Mouse (Mus musculus) forebrain, embryonic 12.5 days (tissue): ENCODE results near the gene Il34. TPM values are rescaled to one million over a fixed set of nuclear protein-coding genes. Genes with fewer than 3 reads are reported as not detected.

Source experiments
- ATAC-seq: fragments of 200-750 bp; cut with Nextera tagmentation; 2 replicates; pipeline ENCODE4 v1.8.0; 2017; ENCODE audit warnings: moderate TSS enrichment; ENCODE audit not compliant: low FRiP score
- H3K27ac ChIP-seq: fragments of 300-500 bp; sonication (generic); 2 replicates; pipeline ENCODE4 v1.5.1; 2016; ENCODE audit warnings: mild to moderate bottlenecking
- H3K27me3 ChIP-seq: fragments of 300-500 bp; sonication (generic); 2 replicates; pipeline ENCODE4 v1.6.1; 2016; ENCODE audit warnings: mild to moderate bottlenecking
- H3K36me3 ChIP-seq: fragments of 300-500 bp; sonication (generic); replicated peaks from 2 replicates; pipeline ENCODE4 v1.6.1; 2016; ENCODE audit warnings: mild to moderate bottlenecking
- H3K4me1 ChIP-seq: fragments of 300-500 bp; sonication (generic); 2 replicates; pipeline ENCODE4 v1.6.1; 2016
- H3K4me2 ChIP-seq: fragments of 300-500 bp; sonication (generic); 2 replicates; pipeline ENCODE4 v1.6.1; 2016; ENCODE audit warnings: mild to moderate bottlenecking, moderate library complexity
- H3K4me3 ChIP-seq: fragments of 300-500 bp; sonication (generic); replicated peaks from 2 replicates; pipeline ENCODE4 v1.5.1; 2016; ENCODE audit warnings: mild to moderate bottlenecking
- H3K9ac ChIP-seq: fragments of 300-500 bp; sonication (generic); 2 replicates; pipeline ENCODE4 v1.6.1; 2016; ENCODE audit warnings: mild to moderate bottlenecking
- H3K9me3 ChIP-seq: fragments of 300-500 bp; sonication (generic); 2 replicates; pipeline ENCODE4 v1.6.1; 2016
- WGBS: fragments of 180-500 bp; shearing (Covaris S2); methylation state at CpG from one replicate; pipeline ENCODE4 v1.1.7; 2016; 5-methylcytosine and 5-hydroxymethylcytosine counted together
- polyA plus RNA-seq: library from polyadenylated mRNA; unstranded; fragments of >200 nt; fragmentation: Nextera tagmentation; extraction: Ambion mirVana; gene quantifications from 2 replicates; pipeline ENCODE4 v1.2.1, GENCODE M21; 2016

Il34 gene
- polyA plus RNA-seq, 1 experiment from 2014 or later = 0.63 TPM

- WGBS = 2% methylated on average over 53 of the region's 59 CpGs
- Histone ChIP-seq H3K27me3 (no peaks in the 10 kb centered on the region; the same call in 1 of the 2 replicates), H3K4me1 (peaks cover 69% of the 10 kb centered on the region), H3K27ac (peak overlapping the region; percentile 89), H3K36me3 (no peaks in the 10 kb centered on the region; the same call in 1 of the 2 replicates), H3K9ac (peak overlapping the region; percentile 91), H3K4me2 (peak overlapping the region; percentile 77), H3K4me3 (peak overlapping the region; percentile 80), H3K9me3 (no peaks in the 10 kb centered on the region)
- ATAC-seq = peak; percentile 70
These were observed 83.9 kb downstream of the Il34 start for GRCm38 (mm10) chr8:110721606-110722413.

DNA sequence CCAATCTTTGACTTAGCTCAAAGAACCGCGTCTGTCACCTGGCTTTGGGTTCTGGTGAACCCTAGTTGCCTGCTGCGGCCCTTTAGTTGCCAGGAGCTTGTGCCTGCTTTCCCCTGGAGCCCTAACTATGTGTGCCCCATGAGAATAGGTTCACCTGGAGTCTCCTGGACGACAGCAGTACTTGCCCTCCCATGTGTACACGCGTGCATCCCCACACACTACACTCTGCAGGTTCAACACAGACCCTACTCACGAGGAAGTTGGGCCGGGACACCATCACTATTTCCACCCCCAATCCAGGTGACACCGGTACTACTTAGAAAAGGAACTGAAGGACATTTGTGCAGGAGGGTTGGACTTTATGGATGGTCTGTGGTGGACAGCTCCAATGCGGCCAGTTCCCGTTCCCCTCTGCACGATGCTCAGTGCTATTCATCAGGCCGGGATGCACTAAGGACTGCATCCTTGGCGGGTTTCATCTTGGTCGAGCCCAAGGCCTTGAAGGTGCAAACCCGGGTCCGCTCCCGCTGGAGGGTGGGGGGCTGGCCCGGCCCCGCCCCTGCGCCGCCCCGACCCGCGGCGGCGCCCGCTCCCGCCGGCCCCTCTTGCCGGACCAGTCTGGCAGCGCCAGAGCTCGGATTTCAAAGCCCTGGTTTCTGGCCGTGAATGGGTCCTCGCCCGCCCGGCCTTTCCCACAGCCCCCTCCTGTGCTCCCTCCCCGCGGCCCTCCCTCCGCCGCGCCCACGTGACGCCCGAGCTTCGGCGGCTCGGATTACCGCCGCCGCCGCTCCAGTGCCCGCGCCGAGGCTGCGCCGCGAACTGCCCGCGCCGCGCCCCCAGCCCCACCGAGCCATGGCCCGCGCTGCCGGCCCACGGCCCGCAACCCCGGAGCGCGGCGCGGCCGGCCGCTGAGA, 84.8 kb downstream of the Il34 start, which contains the start of gene Mtss1l:
Gene Mtss1l, plus strand, starts transcription at position 792 of the 914 bp plus-strand sequence.
- Histone ChIP-seq H3K9me3 (no peaks in the 10 kb centered on the region), H3K4me3 (peak within 1 kb of the TSS; percentile 80), H3K36me3 (peaks cover 5% of the 10 kb centered on the region), H3K4me2 (peak within 1 kb of the TSS; percentile 77), H3K9ac (peak within 1 kb of the TSS; percentile 91), H3K4me1 (peaks cover 68% of the 10 kb centered on the region), H3K27me3 (no peaks in the 10 kb centered on the region; the same call in 1 of the 2 replicates), H3K27ac (peak within 1 kb of the TSS; percentile 89)
- ATAC-seq = peak; percentile 90
- 4% methylated on average over 52 of the region's 75 CpGs for WGBS

GRCm38 (mm10) chr8:110719898-110720653, 85.6 kb downstream of the Il34 start:
- no peaks in the 10 kb centered on the region for H3K9me3 ChIP-seq
- peaks cover 67% of the 10 kb centered on the region for H3K4me1 ChIP-seq
- H3K27me3 ChIP-seq = no peaks in the 10 kb centered on the region; the same call in 1 of the 2 replicates
- H3K36me3 ChIP-seq = peaks cover 12% of the 10 kb centered on the region
- no peak for ATAC-seq
- 49% methylated on average over 6 of the region's 6 CpGs for WGBS
- H3K9ac ChIP-seq = peak overlapping the region; percentile 91
- peak overlapping the region; percentile 77; the same call in 1 of the 2 replicates for H3K4me2 ChIP-seq
- peak overlapping the region; percentile 80; the same call in 1 of the 2 replicates for H3K4me3 ChIP-seq
- peak overlapping the region; percentile 89 for H3K27ac ChIP-seq

DNA sequence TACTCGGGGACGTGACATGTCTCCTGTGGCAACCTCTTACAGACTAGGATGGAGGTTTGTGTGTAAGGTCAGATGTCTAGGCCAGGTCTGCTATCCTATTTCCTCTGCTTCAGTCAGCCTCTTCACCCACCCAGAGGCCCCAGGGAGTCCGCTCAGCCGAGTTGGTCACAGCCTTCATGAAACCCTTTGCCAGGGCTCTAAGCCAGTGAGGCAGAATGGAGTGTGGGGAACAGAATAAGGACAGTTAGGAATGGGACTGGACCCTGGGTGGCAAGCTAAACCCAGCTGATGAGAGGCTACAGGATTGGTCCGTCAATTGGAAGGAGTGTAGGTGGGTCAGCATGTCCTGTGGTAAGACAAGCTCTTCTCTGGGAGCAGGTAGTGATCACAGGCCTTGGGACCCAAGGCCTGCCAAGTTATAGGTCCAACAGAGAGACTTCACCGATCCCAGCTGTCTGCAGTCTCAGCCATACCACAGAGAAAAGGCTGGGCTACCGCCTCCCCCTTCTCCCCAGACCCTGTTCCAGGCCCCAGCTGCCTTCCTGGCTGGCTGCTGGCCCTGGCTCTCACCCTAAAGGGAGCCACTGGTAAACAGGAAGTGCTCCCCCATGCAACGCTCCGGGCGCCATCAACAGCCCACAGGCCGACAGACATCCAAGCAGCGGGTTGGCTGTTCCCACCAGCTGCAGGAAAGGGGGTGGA, 86.6 kb downstream of the Il34 start:
- no peak overlapping the region for H3K9ac ChIP-seq

DNA sequence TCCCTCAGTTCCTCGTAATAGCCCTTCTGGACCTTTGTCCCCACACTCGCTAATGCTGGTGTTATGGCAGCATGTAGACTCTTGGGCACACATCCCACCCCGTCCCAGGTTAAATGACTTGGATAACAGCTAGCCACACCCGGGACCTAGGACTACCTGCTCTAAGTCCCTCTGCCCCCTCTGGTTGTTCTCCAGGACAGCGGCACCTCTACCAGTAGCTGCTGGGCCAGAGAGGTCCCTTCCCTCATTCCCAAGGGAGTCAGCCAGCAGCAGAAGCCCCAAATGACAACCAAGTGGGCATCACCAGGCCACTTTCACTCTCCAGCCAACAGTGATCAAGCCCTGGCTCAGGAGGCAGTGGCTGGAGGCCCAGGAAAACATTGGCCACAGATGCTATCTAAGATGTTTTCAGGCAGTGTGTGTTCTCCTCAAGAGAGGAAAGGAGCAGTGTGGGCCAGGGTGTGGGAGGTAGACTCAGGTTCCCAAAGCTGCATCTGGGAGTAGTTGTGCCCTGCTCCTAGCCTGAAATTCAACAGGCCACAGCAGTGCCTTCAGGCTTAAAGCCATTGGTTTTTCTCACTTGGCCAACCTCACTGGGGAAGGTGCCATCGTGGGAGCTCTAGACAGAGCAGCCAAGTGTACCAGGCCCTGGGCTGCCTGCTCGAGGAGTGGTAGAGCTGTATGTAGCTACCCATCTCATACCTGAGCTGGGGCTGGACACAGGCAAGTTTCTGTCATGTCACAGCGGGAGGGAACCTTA, 87.3 kb downstream of the Il34 start:
- ATAC-seq = no peak
- Histone ChIP-seq H3K4me2 (no peak overlapping the region), H3K27me3 (no peaks in the 10 kb centered on the region), H3K36me3 (peaks cover 28% of the 10 kb centered on the region), H3K9ac (no peak overlapping the region), H3K4me1 (peaks cover 52% of the 10 kb centered on the region), H3K27ac (no peak overlapping the region), H3K4me3 (no peak overlapping the region), H3K9me3 (no peaks in the 10 kb centered on the region)
- 90% methylated on average over 8 of the region's 8 CpGs for WGBS

More for the DNA sequence above, 86.6 kb downstream of the Il34 start:
- H3K4me3 ChIP-seq = no peak overlapping the region
- no peak for ATAC-seq
- WGBS = 55% methylated on average over 12 of the region's 12 CpGs
- H3K4me2 ChIP-seq = no peak overlapping the region
- peaks cover 59% of the 10 kb centered on the region for H3K4me1 ChIP-seq
- no peak overlapping the region for H3K27ac ChIP-seq
- no peaks in the 10 kb centered on the region; the same call in 1 of the 2 replicates for H3K27me3 ChIP-seq
- H3K9me3 ChIP-seq = no peaks in the 10 kb centered on the region
- H3K36me3 ChIP-seq = peaks cover 21% of the 10 kb centered on the region

- ATAC-seq = no peak
- peaks cover 39% of the 10 kb centered on the region for H3K4me1 ChIP-seq
- no peak overlapping the region for H3K9ac ChIP-seq
- H3K4me2 ChIP-seq = no peak overlapping the region
- peaks cover 41% of the 10 kb centered on the region for H3K36me3 ChIP-seq
- H3K27ac ChIP-seq = no peak overlapping the region
- no peaks in the 10 kb centered on the region for H3K27me3 ChIP-seq
- WGBS = 69% methylated on average over 7 of the region's 7 CpGs
- H3K4me3 ChIP-seq = no peak overlapping the region
- no peaks in the 10 kb centered on the region for H3K9me3 ChIP-seq
These were observed 88.6 kb downstream of the Il34 start for GRCm38 (mm10) chr8:110717131-110717530.

GRCm38 (mm10) chr8:110716075-110716474, 89.6 kb downstream of the Il34 start:
- Histone ChIP-seq H3K9me3 (no peaks in the 10 kb centered on the region), H3K4me1 (peaks cover 38% of the 10 kb centered on the region), H3K36me3 (peaks cover 51% of the 10 kb centered on the region), H3K27ac (no peak overlapping the region), H3K4me2 (no peak overlapping the region), H3K9ac (no peak overlapping the region), H3K4me3 (no peak overlapping the region), H3K27me3 (no peaks in the 10 kb centered on the region)
- ATAC-seq = no peak
- WGBS = 80% methylated on average over 4 of the region's 4 CpGs

DNA sequence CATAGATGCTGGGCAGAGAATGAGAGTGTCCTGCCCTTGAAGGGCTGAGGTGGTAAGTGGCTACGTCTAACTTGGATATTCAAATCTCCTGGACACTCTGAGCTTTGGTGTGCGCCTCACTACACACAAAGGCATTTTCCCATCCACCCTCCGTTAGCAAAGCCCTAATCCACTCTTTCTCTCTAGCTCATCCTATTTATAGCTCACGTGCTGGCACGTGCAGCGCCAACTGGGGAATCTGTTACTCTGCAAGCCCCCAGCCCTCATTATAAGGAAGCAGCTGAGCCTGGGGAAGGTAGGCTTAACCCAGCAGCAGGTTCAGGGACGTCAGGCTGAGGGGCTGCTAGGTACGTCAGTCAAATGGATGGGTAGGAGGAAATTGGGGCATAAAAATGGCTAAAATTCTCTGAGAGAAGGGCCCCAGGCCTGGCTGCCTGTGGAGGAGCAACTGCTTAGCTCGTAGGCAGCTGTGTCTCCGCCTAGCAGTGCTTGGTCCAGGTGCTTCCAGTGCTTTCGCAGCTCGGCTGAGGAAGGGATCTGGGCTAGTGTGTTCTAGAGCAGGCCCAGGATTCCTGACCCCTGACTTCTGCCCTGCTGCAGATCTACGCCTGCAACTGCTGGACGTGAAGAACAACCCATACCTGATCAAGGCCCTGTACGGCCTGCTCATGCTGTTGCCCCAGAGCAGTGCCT, 90.8 kb downstream of the Il34 start:
- Histone ChIP-seq H3K27me3 (no peaks in the 10 kb centered on the region), H3K9me3 (no peaks in the 10 kb centered on the region), H3K4me2 (no peak overlapping the region), H3K9ac (no peak overlapping the region), H3K4me3 (no peak overlapping the region), H3K36me3 (peaks cover 59% of the 10 kb centered on the region), H3K4me1 (peaks cover 29% of the 10 kb centered on the region), H3K27ac (peak overlapping the region; percentile 56; the same call in 1 of the 2 replicates)
- 76% methylated on average over 15 of the region's 15 CpGs for WGBS
- no peak for ATAC-seq

- H3K4me2 ChIP-seq = no peak overlapping the region
- no peak overlapping the region for H3K4me3 ChIP-seq
- H3K27me3 ChIP-seq = no peaks in the 10 kb centered on the region
- no peak overlapping the region for H3K9ac ChIP-seq
- H3K9me3 ChIP-seq = no peaks in the 10 kb centered on the region
- H3K4me1 ChIP-seq = peaks cover 17% of the 10 kb centered on the region
- 87% methylated on average over 7 of the region's 7 CpGs for WGBS
- no peak overlapping the region for H3K27ac ChIP-seq
- ATAC-seq = no peak
- peaks cover 59% of the 10 kb centered on the region for H3K36me3 ChIP-seq
These were observed 92.7 kb downstream of the Il34 start for GRCm38 (mm10) chr8:110713073-110713472.

DNA sequence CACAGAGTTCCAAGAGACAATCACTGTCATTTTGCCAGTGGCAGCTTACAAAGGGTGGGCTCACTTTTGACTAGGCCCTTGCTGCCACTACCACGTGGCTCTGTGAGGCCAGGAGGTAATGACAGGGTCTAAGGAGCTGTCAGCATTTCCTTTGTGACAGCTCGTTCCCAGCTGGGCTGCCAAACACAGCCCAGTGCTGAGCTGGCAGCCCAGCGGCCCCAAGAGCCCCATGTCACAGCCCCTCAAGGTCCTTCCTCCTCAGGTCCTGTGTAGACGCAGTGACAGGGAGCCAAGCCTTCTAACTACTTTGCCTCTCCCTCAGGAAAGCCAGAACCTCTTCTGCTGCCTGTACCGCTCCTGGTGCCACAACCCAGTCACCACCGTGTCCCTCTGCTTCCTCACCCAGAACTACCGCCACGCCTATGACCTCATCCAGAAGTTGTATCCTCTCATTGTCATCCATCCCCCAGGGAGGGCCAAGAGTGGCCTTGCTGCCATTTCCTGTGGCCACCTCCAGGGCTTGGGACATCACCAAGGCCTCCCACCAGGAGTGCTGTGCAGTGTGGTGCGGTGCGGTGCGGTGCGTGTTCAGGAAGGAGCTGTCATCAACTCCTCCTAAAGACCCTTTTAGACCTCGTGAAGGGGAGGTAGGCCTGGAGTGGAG, 94.3 kb downstream of the Il34 start:
- H3K9ac ChIP-seq = no peak overlapping the region
- no peak overlapping the region for H3K4me2 ChIP-seq
- no peak overlapping the region for H3K4me3 ChIP-seq
- H3K36me3 ChIP-seq = peaks cover 59% of the 10 kb centered on the region
- ATAC-seq = no peak; the same call in 1 of the 2 replicates
- no peaks in the 10 kb centered on the region for H3K27me3 ChIP-seq
- peaks cover 14% of the 10 kb centered on the region for H3K4me1 ChIP-seq
- H3K27ac ChIP-seq = no peak overlapping the region
- no peaks in the 10 kb centered on the region for H3K9me3 ChIP-seq
- 89% methylated on average over 13 of the region's 13 CpGs for WGBS
